Mouse (Mus musculus) MEL (cell line): Measurements from ENCODE around the gene Rnf123.

Source experiments
- CTCF ChIP-seq, 3 experiments: IDR thresholded peaks in 2 of 3; conservative IDR thresholded peaks in 1 of 3; 2 replicates each; pipeline ENCODE4 v1.5.1; 2011 to 2012; ENCODE audit warnings: low read length in 3 of 3, low read depth in 2 of 3, mild to moderate bottlenecking in 2 of 3, improper control_type of control experiment in 1 of 3, inconsistent platforms in 1 of 3, mixed read lengths in 1 of 3, moderate library complexity in 1 of 3; ENCODE audit not compliant: control insufficient read depth in 1 of 3, insufficient read depth in 1 of 3, poor library complexity in 1 of 3, severe bottlenecking in 1 of 3
- EP300 ChIP-seq, 2 experiments: IDR thresholded peaks; 2 replicates each; pipeline ENCODE4 v1.6.1; 2011; ENCODE audit warnings: improper control_type of control experiment in 2 of 2, low read length in 2 of 2, low read depth in 1 of 2, mild to moderate bottlenecking in 1 of 2
- HCFC1 ChIP-seq: IDR thresholded peaks from 2 replicates; pipeline ENCODE4 v1.6.1; 2012; ENCODE audit warnings: low read depth, mild to moderate bottlenecking, inconsistent platforms, low read length, improper control_type of control experiment, moderate library complexity
- MAFK ChIP-seq: IDR thresholded peaks from 2 replicates; pipeline ENCODE4 v1.6.1; 2011; ENCODE audit warnings: low read depth, mild to moderate bottlenecking, low read length, improper control_type of control experiment, borderline replicate concordance
- MAX ChIP-seq: IDR thresholded peaks from 2 replicates; pipeline ENCODE4 v1.6.1; 2011; ENCODE audit warnings: low read length, improper control_type of control experiment
- MAZ ChIP-seq: IDR thresholded peaks from 2 replicates; pipeline ENCODE4 v1.6.1; 2012; ENCODE audit warnings: low read depth, mild to moderate bottlenecking, inconsistent platforms, low read length, improper control_type of control experiment
- MYC ChIP-seq: IDR thresholded peaks from 2 replicates; pipeline ENCODE4 v1.6.1; 2011; ENCODE audit warnings: low read depth, mild to moderate bottlenecking, low read length, improper control_type of control experiment, moderate library complexity
- NELFE ChIP-seq: IDR thresholded peaks from 2 replicates; pipeline ENCODE4 v1.6.1; 2011; ENCODE audit warnings: low read depth, low read length, improper control_type of control experiment
- POLR2AphosphoS5 ChIP-seq: IDR thresholded peaks from 2 replicates; pipeline ENCODE4 v1.6.1; 2012; ENCODE audit warnings: low read depth, borderline replicate concordance, mild to moderate bottlenecking, inconsistent platforms, low read length, moderate library complexity, mixed read lengths
- RAD21 ChIP-seq: IDR thresholded peaks from 2 replicates; pipeline ENCODE4 v1.6.1; 2011; ENCODE audit warnings: mild to moderate bottlenecking, low read depth, low read length, improper control_type of control experiment
- TCF12 ChIP-seq: IDR thresholded peaks from 2 replicates; pipeline ENCODE4 v1.6.1; 2014; ENCODE audit warnings: low read depth, mild to moderate bottlenecking, inconsistent platforms, low read length, improper control_type of control experiment, moderate library complexity
- USF2 ChIP-seq, 2 experiments: IDR thresholded peaks; 2 replicates each; pipeline ENCODE4 v1.6.1; 2011 to 2012; ENCODE audit warnings: improper control_type of control experiment in 2 of 2, low read length in 2 of 2, borderline replicate concordance in 1 of 2, inconsistent platforms in 1 of 2, low read depth in 1 of 2, mild to moderate bottlenecking in 1 of 2; ENCODE audit not compliant: insufficient read depth in 1 of 2
- ZKSCAN1 ChIP-seq: IDR thresholded peaks from 2 replicates; pipeline ENCODE4 v1.6.1; 2012; ENCODE audit warnings: low read depth, mild to moderate bottlenecking, inconsistent platforms, low read length, improper control_type of control experiment, moderate library complexity
- ZMIZ1 ChIP-seq: IDR thresholded peaks from 2 replicates; pipeline ENCODE4 v1.6.1; 2012; ENCODE audit warnings: low read depth, mild to moderate bottlenecking, inconsistent platforms, low read length, improper control_type of control experiment, moderate library complexity

GRCm38 (mm10) chr9:108002778-108003530 is 80.2 kb downstream of the Rnf123 start:
- TF ChIP-seq HCFC1 (peak; percentile 50), ZKSCAN1 (no peak), CTCF (IDR thresholded peaks at IDR 0.05 in 2 of 3, conservative IDR thresholded peaks at IDR 0.05 in 1 of 3; ENCODE audit: control insufficient read depth in 1 of 3, insufficient read depth in 1 of 3, low read depth in 2 of 3, low read length in 3 of 3, poor library complexity in 1 of 3, severe bottlenecking in 1 of 3) (no peak), EP300 (IDR thresholded peaks at IDR 0.05; ENCODE audit: low read depth in 1 of 2, low read length in 2 of 2) (no peak), POLR2AphosphoS5 (no peak), MAFK (no peak), USF2 (IDR thresholded peaks at IDR 0.05; ENCODE audit: borderline replicate concordance in 1 of 2, insufficient read depth in 1 of 2, low read depth in 1 of 2, low read length in 2 of 2) (no peak), TCF12 (no peak), ZMIZ1 (0 out of 2 replicates have a peak, but pooled peaks have one; percentile 39), NELFE (no peak; the same call in 1 of the 2 replicates), MAZ (0 out of 2 replicates have a peak, but pooled peaks have one; percentile 16), RAD21 (no peak), MAX (peak; percentile 15; the same call in 1 of the 2 replicates), MYC (no peak)
